Mouse (Mus musculus) layer of hippocampus, adult 9-10 months (tissue): ENCODE measurements around the gene G530012D18Rik.
"Not testable (repeated sequence)": the region's sequence is repeated elsewhere in the genome, so short reads cannot be mapped to it uniquely, and the experiment has no call there.

Experiments
- DNase-seq: peaks from one replicate; pipeline ENCODE4 v3.0.0; 2022; ENCODE audit warnings: low spot score

Gene G530012D18Rik

DNA sequence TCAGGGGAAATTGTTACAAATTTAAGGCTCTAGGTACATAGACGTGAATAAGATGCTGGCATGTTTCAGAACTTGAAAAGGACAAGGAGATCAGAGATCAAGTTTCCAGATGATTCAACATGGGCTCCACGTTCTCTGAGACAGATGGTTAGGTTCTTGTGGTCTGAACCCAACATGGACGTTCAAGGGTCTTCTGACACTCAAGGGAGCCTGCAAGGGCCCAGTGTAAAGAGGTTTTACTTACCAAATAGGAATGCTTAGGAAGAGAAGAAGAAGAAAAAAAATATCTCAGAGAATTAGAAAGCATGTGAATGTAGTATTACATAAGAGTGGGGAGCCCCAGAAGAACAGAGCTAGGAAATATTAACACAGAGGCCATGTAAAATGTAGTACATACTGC is 40.3 kb downstream of the G530012D18Rik start:
- DNase-seq, result not testable (repeated sequence)

DNA sequence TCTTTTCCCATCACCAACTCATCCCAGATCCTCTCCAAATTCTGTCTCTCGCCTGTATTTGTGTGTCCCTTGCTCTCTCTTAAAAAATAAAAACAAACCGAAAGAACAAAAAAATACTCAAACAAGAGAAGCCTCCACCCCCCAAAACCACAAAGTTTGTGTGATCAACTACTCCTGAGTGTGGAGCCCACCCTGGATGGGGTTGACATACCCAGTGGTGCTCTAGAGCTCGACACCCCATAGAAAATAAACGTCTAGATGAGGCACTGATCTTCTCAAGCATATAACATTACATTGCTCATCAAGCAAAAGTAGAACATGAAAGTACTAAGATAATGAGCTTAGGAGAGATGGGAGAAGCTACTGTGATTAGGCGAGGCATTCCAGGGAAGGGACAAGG is 41.7 kb downstream of the G530012D18Rik start:
- not testable (repeated sequence) for DNase-seq

DNA sequence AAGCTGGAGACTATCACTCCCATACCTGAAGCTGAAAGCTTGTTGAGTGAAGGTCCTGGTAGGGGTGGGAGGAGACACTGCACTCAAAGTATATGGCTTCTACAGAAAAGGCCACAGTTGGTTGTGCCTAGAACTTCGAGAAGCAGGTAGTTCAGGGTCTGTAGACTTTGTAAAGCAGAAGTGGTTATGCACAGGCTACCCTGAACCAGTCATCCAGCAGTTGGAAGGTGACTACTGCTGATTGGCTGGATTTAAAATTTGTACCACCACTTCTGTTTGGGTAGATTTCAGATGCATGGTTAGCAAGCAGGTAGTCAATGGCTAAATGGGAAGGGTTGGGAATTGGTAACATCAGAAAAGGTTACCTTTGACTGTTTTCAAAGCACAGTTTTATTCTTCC is 43.2 kb downstream of the G530012D18Rik start:
- not testable (repeated sequence) for DNase-seq
